Mouse (Mus musculus) hindbrain, embryonic 10.5 days (tissue): ENCODE results near the gene Zfp874a. TPM values are rescaled to one million over a fixed set of nuclear protein-coding genes. Genes with fewer than 3 reads are reported as not detected.

ENCODE experiments used
- polyA plus RNA-seq: library from polyadenylated mRNA; unstranded; fragments of >200 nt; fragmentation: Nextera tagmentation; extraction: Ambion mirVana; gene quantifications from 2 replicates; pipeline ENCODE4 v1.2.1, GENCODE M21; 2016

Gene Zfp874a
- polyA plus RNA-seq, 1 experiment from 2014 or later = 5.7 TPM

Other genes starting within 250 kb of the Zfp874a start
- 1.5 and 2.0 TPM in 2 replicates for gene Zfp458, start 173.2 kb downstream of the Zfp874a start, polyA plus RNA-seq
- 0.27 and 0.52 TPM in 2 replicates for gene Zfp457, start 145.1 kb downstream of the Zfp874a start, polyA plus RNA-seq
- gene Zfp595, start 119.1 kb downstream of the Zfp874a start, polyA plus RNA-seq = 1.1 and 1.5 TPM in 2 replicates
- not detected in 2 replicates for gene Gm28044, start 91.1 kb downstream of the Zfp874a start, polyA plus RNA-seq
- 0.68 and 0.69 TPM in 2 replicates for gene Zfp953, start 91.0 kb downstream of the Zfp874a start, polyA plus RNA-seq
- gene Gm28041, start 75.9 kb downstream of the Zfp874a start, polyA plus RNA-seq = not detected in 2 replicates
- 0.73 and 0.93 TPM in 2 replicates for gene Zfp456, start 75.8 kb downstream of the Zfp874a start, polyA plus RNA-seq
- 3.7 and 5.9 TPM in 2 replicates for gene Zfp429, start 51.8 kb downstream of the Zfp874a start, polyA plus RNA-seq
- 0.92 and 1.7 TPM in 2 replicates for gene Zfp459, start 30.2 kb downstream of the Zfp874a start, polyA plus RNA-seq
- gene Zfp874b, start 32.6 kb upstream of the Zfp874a start, polyA plus RNA-seq = 1.4 and 1.5 TPM in 2 replicates
- gene Zfp58, start 48.9 kb upstream of the Zfp874a start, polyA plus RNA-seq = 12.9 and 14.2 TPM in 2 replicates
- gene Gm26965, start 74.5 kb upstream of the Zfp874a start, polyA plus RNA-seq = not detected in 2 replicates
- 26.5 and 26.6 TPM in 2 replicates for gene Zfp87, start 74.6 kb upstream of the Zfp874a start, polyA plus RNA-seq
- gene Zfp748, start 102.2 kb upstream of the Zfp874a start, polyA plus RNA-seq = 15.1 and 15.4 TPM in 2 replicates
- gene Zfp729b, start 158.1 kb upstream of the Zfp874a start, polyA plus RNA-seq = 2.2 and 3.5 TPM in 2 replicates
- not detected in 2 replicates for gene Gm49345, start 186.1 kb upstream of the Zfp874a start, polyA plus RNA-seq
- 1.5 and 2.2 TPM in 2 replicates for gene Zfp729a, start 186.2 kb upstream of the Zfp874a start, polyA plus RNA-seq
- 9.0 and 11.8 TPM in 2 replicates for gene Zfp738, start 235.4 kb upstream of the Zfp874a start, polyA plus RNA-seq